Mouse (Mus musculus) lung, postnatal 0 days (tissue): ENCODE measurements around the gene Slc46a3.

ENCODE experiments used
- CTCF ChIP-seq: IDR thresholded peaks from 2 replicates; pipeline ENCODE4 v1.5.1; 2016; ENCODE audit warnings: antibody characterized with exemption, mild to moderate bottlenecking
- EP300 ChIP-seq: IDR thresholded peaks from 2 replicates; pipeline ENCODE4 v1.6.1; 2016; ENCODE audit warnings: antibody characterized with exemption, mild to moderate bottlenecking, control low read depth

- TF ChIP-seq CTCF (no peak), EP300 (no peak)
These were observed 61.8 kb downstream of the Slc46a3 start for GRCm38 (mm10) chr5:147832842-147833241.
